In genomic region chr14:56203975-56204374, GRCm38 (mm10) we compare ENCODE assay signal across 9 mouse cellular contexts. TPM values are rescaled to one million over a fixed set of nuclear protein-coding genes. Genes with fewer than 3 reads are reported as not detected.
A peak's percentile ranks its signal among the peaks of the same experiment; 100 is the strongest.
DNase-seq lines count a peak whose midpoint lies in the region; ATAC-seq and TF ChIP-seq lines count a peak whose summit lies in the region.
"Had no signal": no experiment of that assay in that cellular context is flagged by ENCODE, and none has a peak within 500 bp of the region (broad histone marks: within the 10 kb centered on the region; RNA-seq: fewer than 3 reads in every experiment).

No protein-coding gene starts in this region.

- H3K9ac ChIP-seq in midbrain, embryonic 16.5 days (ENCODE audit: low read depth, low read length), result no peak overlapping the region
- no peak overlapping the region for H3K9ac ChIP-seq in hindbrain, postnatal 0 days (replicated peaks; ENCODE audit: low read length)

- H3K4me2 ChIP-seq in midbrain, embryonic 16.5 days (ENCODE audit: low read length), result no peak overlapping the region
- H3K4me2 ChIP-seq in hindbrain, postnatal 0 days (ENCODE audit: low read depth, low read length), result no peak overlapping the region

- H3K9me3 ChIP-seq in midbrain, embryonic 10.5 days (replicated peaks), result no peaks in the 10 kb centered on the region
- no peaks in the 10 kb centered on the region for H3K9me3 ChIP-seq in midbrain, embryonic 16.5 days (replicated peaks; ENCODE audit: control insufficient read depth, low read length, poor library complexity, severe bottlenecking)
- H3K9me3 ChIP-seq in hindbrain, postnatal 0 days (ENCODE audit: low read length), result no peaks in the 10 kb centered on the region
- H3K9me3 ChIP-seq in limb, embryonic 10.5 days (replicated peaks), result no peaks in the 10 kb centered on the region

- 19% methylated on average over 2 of the region's 2 CpGs for WGBS in midbrain, embryonic 10.5 days
- 8% methylated on average over 2 of the region's 2 CpGs for WGBS in midbrain, embryonic 16.5 days
- WGBS in hindbrain, postnatal 0 days, result 12% methylated on average over 2 of the region's 2 CpGs
- 14% methylated on average over 2 of the region's 2 CpGs for WGBS in limb, embryonic 10.5 days

- H3K4me3 ChIP-seq in midbrain, embryonic 10.5 days, result no peak overlapping the region
- H3K4me3 ChIP-seq in midbrain, embryonic 16.5 days (ENCODE audit: low read depth, low read length), result no peak overlapping the region
- no peak overlapping the region for H3K4me3 ChIP-seq in hindbrain, postnatal 0 days (ENCODE audit: low read length)
- H3K4me3 ChIP-seq in limb, embryonic 10.5 days, result no peak overlapping the region

- no peaks in the 10 kb centered on the region for H3K4me1 ChIP-seq in midbrain, embryonic 10.5 days
- no peaks in the 10 kb centered on the region for H3K4me1 ChIP-seq in midbrain, embryonic 16.5 days (ENCODE audit: control insufficient read depth, insufficient read depth, low read length)
- no peaks in the 10 kb centered on the region for H3K4me1 ChIP-seq in hindbrain, postnatal 0 days (ENCODE audit: insufficient read depth, low read length)
- H3K4me1 ChIP-seq in limb, embryonic 10.5 days, result no peaks in the 10 kb centered on the region

- no peaks in the 10 kb centered on the region for H3K27me3 ChIP-seq in midbrain, embryonic 10.5 days (ENCODE audit: low read depth, poor library complexity, severe bottlenecking)
- no peaks in the 10 kb centered on the region for H3K27me3 ChIP-seq in midbrain, embryonic 16.5 days (ENCODE audit: control insufficient read depth, insufficient read depth, low read depth, low read length)
- no peaks in the 10 kb centered on the region for H3K27me3 ChIP-seq in hindbrain, postnatal 0 days (ENCODE audit: insufficient read depth, low read length)
- no peaks in the 10 kb centered on the region for H3K27me3 ChIP-seq in limb, embryonic 10.5 days (ENCODE audit: low read depth, poor library complexity, severe bottlenecking)

- ATAC-seq in midbrain, embryonic 16.5 days, result no peak
- ATAC-seq in hindbrain, postnatal 0 days, result no peak

- DNase-seq in midbrain, embryonic 10.5 days (ENCODE audit: low spot score), result peak; percentile 64
- DNase-seq in adrenal gland, adult 2 months, result peak; percentile 58
- peak; percentile 80 for DNase-seq in embryo, embryonic 10 days (ENCODE audit: low spot score)
- DNase-seq in hindbrain, postnatal 0 days (ENCODE audit: low spot score), result peak; percentile 74
- DNase-seq in limb, embryonic 10.5 days (ENCODE audit: low spot score), result peak; percentile 78
- DNase-seq in retina, embryonic 14.5 days (ENCODE audit: low spot score), result peak; percentile 79
- peak; percentile 82 for DNase-seq in thymus, postnatal 4 days

- no peak overlapping the region for H3K27ac ChIP-seq in midbrain, embryonic 10.5 days (replicated peaks)
- H3K27ac ChIP-seq in midbrain, embryonic 16.5 days (ENCODE audit: low read length), result no peak overlapping the region
- H3K27ac ChIP-seq in hindbrain, postnatal 0 days, result no peak overlapping the region
- H3K27ac ChIP-seq in limb, embryonic 10.5 days, result no peak overlapping the region

- TF ChIP-seq CTCF in hindbrain, postnatal 0 days (IDR thresholded peaks at IDR 0.05; ENCODE audit: low read depth), result peak; percentile 90

- no peaks in the 10 kb centered on the region for H3K36me3 ChIP-seq in midbrain, embryonic 10.5 days
- H3K36me3 ChIP-seq in midbrain, embryonic 16.5 days (ENCODE audit: control insufficient read depth, insufficient read depth, low read length), result no peaks in the 10 kb centered on the region
- H3K36me3 ChIP-seq in hindbrain, postnatal 0 days (ENCODE audit: insufficient read depth, low read length), result no peaks in the 10 kb centered on the region
- no peaks in the 10 kb centered on the region for H3K36me3 ChIP-seq in limb, embryonic 10.5 days

RNA-seq across cellular contexts. Expression of gene Gzmf, which starts 7.2 kb away (rescaled TPM):
- not detected in 2 replicates for polyA plus RNA-seq in midbrain, embryonic 10.5 days (2016; fragmentation: Nextera tagmentation; extraction: Ambion mirVana)
- not detected in 2 replicates for polyA plus RNA-seq in midbrain, embryonic 16.5 days (2015; fragmentation: Nextera tagmentation; extraction: Ambion mirVana)
- not detected for total RNA-seq in adrenal gland, adult 2 months (2021)
- polyA plus RNA-seq in adrenal gland, adult 2 months (2012; rRNA removed), result not detected in 2 replicates
- total RNA-seq in hindbrain, postnatal 0 days (2014; rRNA removed), result not detected in 2 replicates
- not detected in 2 replicates for polyA plus RNA-seq in hindbrain, postnatal 0 days (2015; fragmentation: Nextera tagmentation; extraction: Ambion mirVana)
- not detected in 2 replicates for polyA plus RNA-seq in limb, embryonic 10.5 days (2016; fragmentation: Nextera tagmentation; extraction: Ambion mirVana)
- polyA plus RNA-seq: heart, embryonic 16.5 days had no signal

RNA-seq across cellular contexts. Expression of gene Gzmn, which starts 29.6 kb away (rescaled TPM):
- polyA plus RNA-seq in midbrain, embryonic 10.5 days (2016; fragmentation: Nextera tagmentation; extraction: Ambion mirVana), result not detected in 2 replicates
- polyA plus RNA-seq in midbrain, embryonic 16.5 days (2015; fragmentation: Nextera tagmentation; extraction: Ambion mirVana), result not detected in 2 replicates
- total RNA-seq in adrenal gland, adult 2 months (2021), result not detected
- not detected in 2 replicates for polyA plus RNA-seq in adrenal gland, adult 2 months (2012; rRNA removed)
- total RNA-seq in hindbrain, postnatal 0 days (2014; rRNA removed), result not detected in 2 replicates
- polyA plus RNA-seq in hindbrain, postnatal 0 days (2015; fragmentation: Nextera tagmentation; extraction: Ambion mirVana), result not detected in 2 replicates
- not detected in 2 replicates for polyA plus RNA-seq in limb, embryonic 10.5 days (2016; fragmentation: Nextera tagmentation; extraction: Ambion mirVana)
- polyA plus RNA-seq: heart, embryonic 16.5 days had no signal

RNA-seq across cellular contexts. Expression of gene Gzmc, which starts 30.5 kb away (rescaled TPM):
- not detected in 2 replicates for polyA plus RNA-seq in midbrain, embryonic 10.5 days (2016; fragmentation: Nextera tagmentation; extraction: Ambion mirVana)
- not detected in 2 replicates for polyA plus RNA-seq in midbrain, embryonic 16.5 days (2015; fragmentation: Nextera tagmentation; extraction: Ambion mirVana)
- total RNA-seq in adrenal gland, adult 2 months (2021), result not detected
- not detected in 2 replicates for polyA plus RNA-seq in adrenal gland, adult 2 months (2012; rRNA removed)
- not detected in 2 replicates for total RNA-seq in hindbrain, postnatal 0 days (2014; rRNA removed)
- polyA plus RNA-seq in hindbrain, postnatal 0 days (2015; fragmentation: Nextera tagmentation; extraction: Ambion mirVana), result 0.33 TPM in 1 of 2 replicates, not detected in the other
- polyA plus RNA-seq in limb, embryonic 10.5 days (2016; fragmentation: Nextera tagmentation; extraction: Ambion mirVana), result 0.23 and 0.28 TPM in 2 replicates

RNA-seq across cellular contexts. Expression of gene Gzmg, which starts 44.6 kb away (rescaled TPM):
- not detected in 2 replicates for polyA plus RNA-seq in midbrain, embryonic 10.5 days (2016; fragmentation: Nextera tagmentation; extraction: Ambion mirVana)
- not detected in 2 replicates for polyA plus RNA-seq in midbrain, embryonic 16.5 days (2015; fragmentation: Nextera tagmentation; extraction: Ambion mirVana)
- total RNA-seq in adrenal gland, adult 2 months (2021), result not detected
- polyA plus RNA-seq in adrenal gland, adult 2 months (2012; rRNA removed), result not detected in 2 replicates
- total RNA-seq in hindbrain, postnatal 0 days (2014; rRNA removed), result not detected in 2 replicates
- not detected in 2 replicates for polyA plus RNA-seq in hindbrain, postnatal 0 days (2015; fragmentation: Nextera tagmentation; extraction: Ambion mirVana)
- not detected in 2 replicates for polyA plus RNA-seq in limb, embryonic 10.5 days (2016; fragmentation: Nextera tagmentation; extraction: Ambion mirVana)
- polyA plus RNA-seq: heart, embryonic 16.5 days had no signal

RNA-seq across cellular contexts. Expression of gene Gzmb, which starts 58.1 kb away (rescaled TPM):
- not detected in 2 replicates for polyA plus RNA-seq in midbrain, embryonic 10.5 days (2016; fragmentation: Nextera tagmentation; extraction: Ambion mirVana)
- polyA plus RNA-seq in midbrain, embryonic 16.5 days (2015; fragmentation: Nextera tagmentation; extraction: Ambion mirVana), result not detected in 2 replicates
- under 1 TPM in 1 of 2 experiments, not detected in 1; 0.35 TPM for total RNA-seq in adrenal gland, adult 2 months (2021)
- 0.16 and 0.30 TPM in 2 replicates for polyA plus RNA-seq in adrenal gland, adult 2 months (2012; rRNA removed)
- total RNA-seq in hindbrain, postnatal 0 days (2014; rRNA removed), result not detected in 2 replicates
- polyA plus RNA-seq in hindbrain, postnatal 0 days (2015; fragmentation: Nextera tagmentation; extraction: Ambion mirVana), result not detected in 2 replicates
- polyA plus RNA-seq in limb, embryonic 10.5 days (2016; fragmentation: Nextera tagmentation; extraction: Ambion mirVana), result not detected in 2 replicates
